Mouse (Mus musculus): Measurements from ENCODE around the gene Sox8. TPM values are rescaled to one million over a fixed set of nuclear protein-coding genes. Genes with fewer than 3 reads are reported as not detected.

The Sox8 gene
- polyA plus RNA-seq, 1 experiment from 2014 or later: 0.70 TPM

- H3K9me3 ChIP-seq (ENCODE audit: control insufficient read depth, low read length): no peaks in the 10 kb centered on the region
- H3K4me3 ChIP-seq (ENCODE audit: control insufficient read depth in 1 of 2, insufficient read depth in 1 of 2, low read depth in 1 of 2, low read length in 2 of 2): no peak overlapping the region
- no peak overlapping the region for H3K9ac ChIP-seq (ENCODE audit: low read length)
- H3K27ac ChIP-seq (replicated peaks in 1 of 2; ENCODE audit: control insufficient read depth in 1 of 2, insufficient read depth in 1 of 2, low read depth in 2 of 2, low read length in 2 of 2): 0 out of 4 replicates have a peak overlapping the region, but pooled peaks of 1 of the 2 experiments have one; percentile 24
- H3K4me2 ChIP-seq (ENCODE audit: low read length): no peak overlapping the region
- H3K27me3 ChIP-seq (ENCODE audit: control insufficient read depth, insufficient read depth, low read length): no peaks in the 10 kb centered on the region
- 47% methylated on average over 3 of the region's 3 CpGs for WGBS
- H3K36me3 ChIP-seq (ENCODE audit: control insufficient read depth, insufficient read depth, low read length): no peaks in the 10 kb centered on the region
- ATAC-seq (ENCODE audit: insufficient number of reproducible peaks, insufficient read depth, low FRiP score, low read depth): no peak
- peaks cover 19 to 22% of the 10 kb centered on the region in 2 experiments for H3K4me1 ChIP-seq (ENCODE audit: control insufficient read depth in 2 of 2, insufficient read depth in 2 of 2, low read length in 2 of 2)
These were observed 15.3 kb downstream of the Sox8 start for GRCm38 (mm10) chr17:25555159-25555558.

DNA sequence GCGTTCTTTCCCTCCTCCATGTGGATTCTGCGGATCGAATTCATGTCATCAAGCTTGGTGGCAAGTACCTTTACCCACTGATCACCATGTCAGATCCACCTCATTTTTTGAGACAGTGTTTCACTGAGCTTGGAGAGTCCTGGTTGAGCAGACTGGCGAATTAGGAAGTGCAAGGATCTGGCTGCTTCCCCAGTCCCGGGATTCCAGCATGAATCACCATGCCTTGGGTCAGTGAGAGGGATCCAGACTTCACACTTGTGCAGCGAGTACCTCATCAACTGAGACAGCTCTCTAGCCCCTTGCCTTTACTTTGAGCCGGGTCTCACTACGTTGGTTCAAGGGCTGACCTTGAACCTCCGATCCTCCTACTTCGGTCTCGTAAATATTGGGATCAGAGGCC is 19.2 kb downstream of the Sox8 start:
- Histone ChIP-seq H3K4me2 (ENCODE audit: low read length) (no peak overlapping the region), H3K4me1 (ENCODE audit: control insufficient read depth in 2 of 2, insufficient read depth in 2 of 2, low read length in 2 of 2) (peaks cover 13 to 14% of the 10 kb centered on the region in 2 experiments), H3K9me3 (ENCODE audit: control insufficient read depth, low read length) (no peaks in the 10 kb centered on the region), H3K27me3 (ENCODE audit: control insufficient read depth, insufficient read depth, low read length) (no peaks in the 10 kb centered on the region), H3K4me3 (ENCODE audit: control insufficient read depth in 1 of 2, insufficient read depth in 1 of 2, low read depth in 1 of 2, low read length in 2 of 2) (no peak overlapping the region), H3K9ac (ENCODE audit: low read length) (no peak overlapping the region), H3K36me3 (ENCODE audit: control insufficient read depth, insufficient read depth, low read length) (no peaks in the 10 kb centered on the region), H3K27ac (replicated peaks in 1 of 2; ENCODE audit: control insufficient read depth in 1 of 2, insufficient read depth in 1 of 2, low read depth in 2 of 2, low read length in 2 of 2) (no peak overlapping the region)
- 85% methylated on average over 11 of the region's 11 CpGs for WGBS
- no peak for ATAC-seq (ENCODE audit: insufficient number of reproducible peaks, insufficient read depth, low FRiP score, low read depth)

- no peaks in the 10 kb centered on the region for H3K36me3 ChIP-seq (ENCODE audit: control insufficient read depth, insufficient read depth, low read length)
- no peak overlapping the region for H3K4me2 ChIP-seq (ENCODE audit: low read length)
- H3K27me3 ChIP-seq (ENCODE audit: control insufficient read depth, insufficient read depth, low read length): no peaks in the 10 kb centered on the region
- H3K4me3 ChIP-seq (ENCODE audit: control insufficient read depth in 1 of 2, insufficient read depth in 1 of 2, low read depth in 1 of 2, low read length in 2 of 2): no peak overlapping the region
- H3K9me3 ChIP-seq (ENCODE audit: control insufficient read depth, low read length): no peaks in the 10 kb centered on the region
- no peak overlapping the region for H3K27ac ChIP-seq (replicated peaks in 1 of 2; ENCODE audit: control insufficient read depth in 1 of 2, insufficient read depth in 1 of 2, low read depth in 2 of 2, low read length in 2 of 2)
- H3K4me1 ChIP-seq (ENCODE audit: control insufficient read depth in 2 of 2, insufficient read depth in 2 of 2, low read length in 2 of 2): peaks cover under 1 to 2% of the 10 kb centered on the region in 2 experiments; a peak in 2 of 4 replicates
- 83% methylated on average over 5 of the region's 5 CpGs for WGBS
- ATAC-seq (ENCODE audit: insufficient number of reproducible peaks, insufficient read depth, low FRiP score, low read depth): no peak
- no peak overlapping the region for H3K9ac ChIP-seq (ENCODE audit: low read length)
These were observed 20.5 kb downstream of the Sox8 start for GRCm38 (mm10) chr17:25550020-25550419.

DNA sequence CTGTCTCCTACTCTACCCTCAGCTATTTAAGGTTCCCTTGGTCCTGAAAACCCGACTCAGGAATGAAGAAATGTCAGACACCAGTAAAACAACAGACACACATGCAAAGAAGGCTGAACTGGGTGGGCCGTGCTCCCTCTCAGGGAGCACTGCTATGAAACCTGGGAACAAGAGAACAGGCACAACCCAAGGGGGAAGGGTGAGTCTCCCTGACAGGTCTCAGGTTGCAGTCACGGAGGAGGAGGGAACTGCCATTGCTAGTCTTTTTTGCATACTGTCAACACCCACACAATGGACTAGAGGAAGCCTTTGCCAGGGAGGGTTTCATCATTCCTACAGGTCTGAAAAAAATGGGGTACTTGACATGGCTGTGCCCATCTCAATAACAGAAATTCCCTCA is 23.5 kb downstream of the Sox8 start:
- no peak overlapping the region for H3K27ac ChIP-seq (replicated peaks in 1 of 2; ENCODE audit: control insufficient read depth in 1 of 2, insufficient read depth in 1 of 2, low read depth in 2 of 2, low read length in 2 of 2)
- H3K4me3 ChIP-seq (ENCODE audit: control insufficient read depth in 1 of 2, insufficient read depth in 1 of 2, low read depth in 1 of 2, low read length in 2 of 2): no peak overlapping the region
- H3K36me3 ChIP-seq (ENCODE audit: control insufficient read depth, insufficient read depth, low read length): no peaks in the 10 kb centered on the region
- no peaks in the 10 kb centered on the region for H3K4me1 ChIP-seq (ENCODE audit: control insufficient read depth in 2 of 2, insufficient read depth in 2 of 2, low read length in 2 of 2)
- H3K27me3 ChIP-seq (ENCODE audit: control insufficient read depth, insufficient read depth, low read length): no peaks in the 10 kb centered on the region
- no peaks in the 10 kb centered on the region for H3K9me3 ChIP-seq (ENCODE audit: control insufficient read depth, low read length)
- no peak overlapping the region for H3K4me2 ChIP-seq (ENCODE audit: low read length)
- ATAC-seq (ENCODE audit: insufficient number of reproducible peaks, insufficient read depth, low FRiP score, low read depth): no peak
- 39% methylated on average over 3 of the region's 3 CpGs for WGBS
- H3K9ac ChIP-seq (ENCODE audit: low read length): no peak overlapping the region

DNA sequence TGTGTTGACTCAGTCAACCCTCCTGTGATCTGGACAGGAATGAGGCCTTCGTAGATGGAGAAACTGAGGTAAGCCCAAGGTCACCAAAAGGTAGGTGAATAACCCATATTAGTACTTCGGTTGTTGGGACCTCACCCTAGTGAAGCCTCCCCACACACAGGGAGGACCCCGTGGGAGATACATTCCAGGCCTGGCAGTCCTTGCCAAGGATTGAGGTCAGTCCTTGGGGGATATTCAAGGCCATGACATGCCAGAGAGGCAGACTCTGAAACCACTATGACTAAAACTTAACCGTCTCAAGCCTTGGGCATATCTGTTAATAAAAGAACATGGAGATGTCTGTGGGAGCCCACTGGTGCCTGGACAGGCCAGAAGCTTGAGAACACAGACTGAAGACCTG is 28.7 kb downstream of the Sox8 start:
- WGBS: 78% methylated on average over 4 of the region's 4 CpGs
- ATAC-seq (ENCODE audit: insufficient number of reproducible peaks, insufficient read depth, low FRiP score, low read depth): no peak
- H3K4me3 ChIP-seq (ENCODE audit: control insufficient read depth in 1 of 2, insufficient read depth in 1 of 2, low read depth in 1 of 2, low read length in 2 of 2): no peak overlapping the region

DNA sequence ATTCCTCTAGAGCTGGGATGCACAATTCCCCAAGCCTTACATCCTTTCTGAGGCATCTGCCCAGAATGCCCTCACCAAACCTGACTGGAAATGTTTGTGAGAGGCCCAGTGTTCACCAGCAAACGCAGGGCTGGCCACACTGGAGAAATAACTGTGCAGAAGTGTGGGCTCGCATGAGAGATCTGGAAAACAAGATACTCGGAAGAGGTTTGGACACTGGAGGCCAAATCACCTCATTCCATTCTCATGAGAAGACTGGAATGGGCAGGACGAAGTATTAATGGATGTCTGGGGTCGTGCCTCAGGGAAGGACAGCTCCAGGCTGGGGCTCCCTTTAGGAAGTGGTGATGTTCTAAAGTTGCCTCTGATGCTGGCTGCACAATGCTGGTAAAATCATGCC is 29.8 kb downstream of the Sox8 start:
- Histone ChIP-seq H3K27ac (replicated peaks in 1 of 2; ENCODE audit: control insufficient read depth in 1 of 2, insufficient read depth in 1 of 2, low read depth in 2 of 2, low read length in 2 of 2) (no peak overlapping the region), H3K4me1 (ENCODE audit: control insufficient read depth in 2 of 2, insufficient read depth in 2 of 2, low read length in 2 of 2) (peaks cover 13 to 16% of the 10 kb centered on the region in 2 experiments)
- ATAC-seq (ENCODE audit: insufficient number of reproducible peaks, insufficient read depth, low FRiP score, low read depth): no peak

More for the DNA sequence above, 28.7 kb downstream of the Sox8 start:
- Histone ChIP-seq H3K4me1 (ENCODE audit: control insufficient read depth in 2 of 2, insufficient read depth in 2 of 2, low read length in 2 of 2) (peaks cover 13 to 16% of the 10 kb centered on the region in 2 experiments), H3K27me3 (ENCODE audit: control insufficient read depth, insufficient read depth, low read length) (no peaks in the 10 kb centered on the region), H3K27ac (replicated peaks in 1 of 2; ENCODE audit: control insufficient read depth in 1 of 2, insufficient read depth in 1 of 2, low read depth in 2 of 2, low read length in 2 of 2) (no peak overlapping the region), H3K9me3 (ENCODE audit: control insufficient read depth, low read length) (no peaks in the 10 kb centered on the region), H3K4me2 (ENCODE audit: low read length) (no peak overlapping the region), H3K9ac (ENCODE audit: low read length) (no peak overlapping the region), H3K36me3 (ENCODE audit: control insufficient read depth, insufficient read depth, low read length) (no peaks in the 10 kb centered on the region)

DNA sequence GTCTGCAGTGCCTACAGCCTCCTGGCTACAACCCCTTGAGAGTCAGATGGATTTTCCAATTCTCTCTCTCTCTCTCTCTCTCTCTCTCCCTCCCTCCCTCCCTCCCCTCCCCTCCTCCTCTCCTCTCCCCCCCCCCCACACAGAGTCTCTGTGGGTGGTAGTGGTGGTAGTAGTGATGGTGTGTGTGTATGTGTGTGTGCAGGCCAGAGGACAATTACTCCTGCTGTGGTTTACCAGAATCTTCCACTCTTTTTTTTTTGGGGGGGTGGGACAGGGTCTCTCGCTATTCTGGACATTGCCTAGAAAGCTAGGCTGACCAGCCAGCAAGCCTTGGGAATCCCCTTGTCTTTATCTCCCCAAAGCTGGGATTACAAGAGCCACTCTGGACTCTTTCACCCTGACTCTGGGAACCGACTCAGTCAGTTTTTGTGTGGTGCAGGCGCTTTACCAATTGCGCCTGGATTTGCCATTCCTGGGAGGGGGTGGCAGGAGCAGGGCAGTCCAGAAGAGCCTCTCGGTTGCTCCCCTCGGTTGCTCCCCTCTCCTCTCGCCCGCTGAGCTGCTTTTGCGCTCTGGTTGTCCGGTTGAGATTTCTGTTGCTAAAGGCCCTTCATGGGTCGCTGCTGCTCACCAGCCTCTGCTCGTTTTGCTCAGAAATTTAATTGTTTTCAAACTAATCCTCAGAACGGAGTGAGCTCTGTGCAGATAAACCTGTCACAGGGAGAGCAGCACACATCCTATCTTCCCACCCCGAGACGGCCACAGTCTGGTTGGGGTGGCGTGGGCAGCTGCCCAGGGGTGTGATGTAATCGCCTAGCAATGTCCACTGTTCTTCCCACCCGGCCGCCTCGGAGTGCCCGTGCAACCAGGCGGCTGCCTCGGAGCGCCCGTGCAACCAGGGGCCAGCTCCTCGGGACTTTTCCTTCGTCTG is 31.3 kb downstream of the Sox8 start:
- Histone ChIP-seq H3K4me2 (ENCODE audit: low read length) (peak overlapping the region; percentile 63), H3K4me1 (ENCODE audit: control insufficient read depth in 2 of 2, insufficient read depth in 2 of 2, low read length in 2 of 2) (peaks cover 13 to 16% of the 10 kb centered on the region in 2 experiments), H3K9ac (ENCODE audit: low read length) (peak overlapping the region; percentile 63), H3K27me3 (ENCODE audit: control insufficient read depth, insufficient read depth, low read length) (no peaks in the 10 kb centered on the region), H3K4me3 (ENCODE audit: control insufficient read depth in 1 of 2, insufficient read depth in 1 of 2, low read depth in 1 of 2, low read length in 2 of 2) (peak overlapping the region in 1 of 2 experiments; percentile 14; a peak in 2 of 4 replicates), H3K36me3 (ENCODE audit: control insufficient read depth, insufficient read depth, low read length) (no peaks in the 10 kb centered on the region), H3K9me3 (ENCODE audit: control insufficient read depth, low read length) (no peaks in the 10 kb centered on the region), H3K27ac (replicated peaks in 1 of 2; ENCODE audit: control insufficient read depth in 1 of 2, insufficient read depth in 1 of 2, low read depth in 2 of 2, low read length in 2 of 2) (peak overlapping the region; percentile 33 to 50)
- no peak for ATAC-seq (ENCODE audit: insufficient number of reproducible peaks, insufficient read depth, low FRiP score, low read depth)
- 15% methylated on average over 27 of the region's 27 CpGs for WGBS

More for the DNA sequence above, 29.8 kb downstream of the Sox8 start:
- no peak overlapping the region for H3K4me2 ChIP-seq (ENCODE audit: low read length)
- no peaks in the 10 kb centered on the region for H3K9me3 ChIP-seq (ENCODE audit: control insufficient read depth, low read length)
- 51% methylated on average over 5 of the region's 5 CpGs for WGBS
- H3K36me3 ChIP-seq (ENCODE audit: control insufficient read depth, insufficient read depth, low read length): no peaks in the 10 kb centered on the region
- no peak overlapping the region for H3K9ac ChIP-seq (ENCODE audit: low read length)
- no peak overlapping the region for H3K4me3 ChIP-seq (ENCODE audit: control insufficient read depth in 1 of 2, insufficient read depth in 1 of 2, low read depth in 1 of 2, low read length in 2 of 2)
- no peaks in the 10 kb centered on the region for H3K27me3 ChIP-seq (ENCODE audit: control insufficient read depth, insufficient read depth, low read length)

Measured in heart, embryonic 14.5 days (tissue).